Mouse (Mus musculus): Measurements from ENCODE around the gene Oprm1.

The Oprm1 gene

GRCm38 (mm10) chr10:6758206-6758605, at the start of gene Oprm1:
TSS of gene Oprm1 (plus strand) at chr10:6758506.
- in situ Hi-C loops (cut with MboI, MseI): loop anchor here (10.0 kb wide), 1 partner anchor 1787 kb away; no protein-coding TSS in a partner anchor

- in situ Hi-C loops (cut with MboI, MseI): no loop called here
Observed at GRCm38 (mm10) chr10:6717181-6717948, 40.9 kb upstream of the Oprm1 start.

DNA sequence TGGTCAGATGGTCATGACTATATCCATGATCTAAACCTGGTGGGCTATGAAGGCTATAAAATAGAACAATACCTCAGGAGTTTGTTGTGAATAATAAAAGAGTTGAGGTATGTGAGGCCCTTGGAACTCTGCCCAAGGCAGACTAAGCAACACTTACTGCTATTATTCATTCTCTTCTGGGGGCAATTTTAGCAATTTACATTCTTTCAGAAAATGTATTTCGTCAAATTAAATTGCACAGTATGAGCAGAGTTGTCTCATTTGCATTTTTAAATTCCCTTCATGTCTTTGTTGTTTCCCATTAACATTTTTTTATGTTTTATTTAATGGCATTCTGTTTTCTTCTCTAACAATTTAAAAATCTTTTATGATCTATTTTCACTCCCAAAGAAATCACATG, 34.5 kb upstream of the Oprm1 start:
- in situ Hi-C loops (cut with MboI, MseI): no loop called here

DNA sequence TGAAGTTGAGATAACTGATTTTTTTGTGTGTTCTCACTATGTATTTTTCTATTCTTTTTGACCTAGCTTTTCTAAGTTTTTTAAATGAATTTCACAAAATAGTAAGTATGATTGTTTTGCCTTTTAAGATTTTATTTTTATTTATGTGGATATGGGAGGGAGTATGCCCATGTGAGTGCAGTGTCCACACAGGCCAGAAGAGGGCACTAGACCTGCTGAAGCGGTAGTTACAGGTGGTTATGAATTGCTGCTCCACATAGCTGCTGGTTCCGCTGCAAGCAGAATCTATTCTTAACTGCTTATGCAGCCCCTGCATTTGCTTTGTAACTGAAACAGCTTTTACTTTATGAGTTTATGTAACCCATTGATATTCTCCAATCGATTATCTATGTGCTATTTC, 29.8 kb upstream of the Oprm1 start:
- in situ Hi-C loops (cut with MboI, MseI): no loop called here

DNA sequence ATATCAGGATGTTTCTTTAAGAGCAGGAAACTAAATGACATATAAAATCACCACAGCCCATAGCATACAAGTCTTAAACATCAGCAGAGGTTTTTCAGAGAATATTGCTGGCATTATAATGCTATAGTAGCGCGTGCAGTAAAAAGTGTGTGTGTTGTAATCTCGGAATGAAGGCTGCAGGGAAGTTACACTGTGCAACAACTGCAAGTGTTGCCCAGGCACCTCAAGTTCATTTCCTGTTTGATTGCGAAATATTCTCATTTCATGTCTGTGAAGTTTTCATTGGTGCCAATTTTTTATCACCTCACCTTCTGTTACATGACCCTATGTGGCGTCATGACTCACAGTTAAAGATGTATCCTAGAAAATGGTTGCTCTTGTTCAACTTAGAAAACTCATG, 4.9 kb upstream of the Oprm1 start:
- in situ Hi-C loops (cut with MboI, MseI): loop anchor here (10.0 kb wide), 1 partner anchor 1791 kb away; no protein-coding TSS in a partner anchor

GRCm38 (mm10) chr10:6761287-6761811, 3.0 kb downstream of the Oprm1 start, which contains the start of gene Gm10945:
TSS of gene Gm10945 (minus strand) at chr10:6761761.
- in situ Hi-C loops (cut with MboI, MseI): no loop called here

GRCm38 (mm10) chr10:6788517-6789237, 30.4 kb downstream of the Oprm1 start:
- in situ Hi-C loops (cut with MboI, MseI): no loop called here

GRCm38 (mm10) chr10:6790226-6790625, 31.9 kb downstream of the Oprm1 start:
- in situ Hi-C loops (cut with MboI, MseI): no loop called here

- in situ Hi-C loops (cut with MboI, MseI): no loop called here
Observed at GRCm38 (mm10) chr10:6820626-6821025, 62.3 kb downstream of the Oprm1 start.

- in situ Hi-C loops (cut with MboI, MseI): no loop called here
Observed at GRCm38 (mm10) chr10:6842225-6842624, 83.9 kb downstream of the Oprm1 start.

- in situ Hi-C loops (cut with MboI, MseI): no loop called here
Observed at GRCm38 (mm10) chr10:6846283-6846682, 88.0 kb downstream of the Oprm1 start.

DNA sequence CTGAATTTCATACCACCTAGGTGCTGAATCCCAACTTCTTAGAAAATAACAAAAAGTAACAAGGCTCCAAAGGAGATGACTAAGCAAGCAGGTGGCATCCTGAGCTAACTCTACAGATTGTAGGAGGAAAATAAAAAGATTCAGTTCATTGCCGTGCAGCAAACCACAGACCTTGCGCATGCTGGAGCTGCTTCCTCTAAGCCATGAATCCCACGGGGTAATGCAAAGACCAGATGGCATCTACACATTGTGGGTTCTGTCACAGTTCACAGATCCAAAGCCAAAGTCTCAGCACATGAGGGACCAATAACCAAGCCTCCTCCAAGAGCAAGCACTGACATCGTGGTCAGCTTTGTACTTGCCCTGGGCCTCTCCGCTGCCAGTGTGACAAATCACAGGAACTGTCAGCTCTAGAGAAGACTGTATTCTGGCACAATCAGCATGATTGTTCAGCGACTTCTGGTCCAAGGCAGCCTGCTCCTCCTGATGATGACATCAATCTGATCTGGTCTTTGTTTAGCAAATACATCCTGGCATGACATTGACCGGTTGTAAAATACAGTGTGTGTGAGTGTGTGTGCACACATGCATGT, 90.0 kb downstream of the Oprm1 start:
- in situ Hi-C loops (cut with MboI, MseI): no loop called here

DNA sequence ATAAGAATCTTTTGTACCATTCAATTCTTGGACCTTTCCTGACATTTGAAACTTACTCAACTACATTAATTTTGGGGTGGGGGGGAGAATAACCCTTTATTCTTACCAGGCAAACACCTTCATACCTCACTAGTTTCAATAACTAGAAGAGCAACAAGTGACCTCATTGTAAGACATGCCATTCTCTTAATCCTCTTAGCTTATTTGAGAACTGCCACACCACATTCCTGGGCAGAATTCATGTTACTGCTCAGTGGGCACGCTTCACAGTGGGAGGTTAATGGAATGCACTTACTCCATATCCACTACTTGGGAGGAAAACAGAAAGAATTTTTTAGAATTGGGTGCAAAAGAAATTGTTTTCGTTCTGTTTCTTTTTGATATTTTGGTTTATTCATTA, 90.5 kb downstream of the Oprm1 start:
- in situ Hi-C loops (cut with MboI, MseI): no loop called here

GRCm38 (mm10) chr10:6855812-6856211, 97.5 kb downstream of the Oprm1 start:
- in situ Hi-C loops (cut with MboI, MseI): no loop called here

DNA sequence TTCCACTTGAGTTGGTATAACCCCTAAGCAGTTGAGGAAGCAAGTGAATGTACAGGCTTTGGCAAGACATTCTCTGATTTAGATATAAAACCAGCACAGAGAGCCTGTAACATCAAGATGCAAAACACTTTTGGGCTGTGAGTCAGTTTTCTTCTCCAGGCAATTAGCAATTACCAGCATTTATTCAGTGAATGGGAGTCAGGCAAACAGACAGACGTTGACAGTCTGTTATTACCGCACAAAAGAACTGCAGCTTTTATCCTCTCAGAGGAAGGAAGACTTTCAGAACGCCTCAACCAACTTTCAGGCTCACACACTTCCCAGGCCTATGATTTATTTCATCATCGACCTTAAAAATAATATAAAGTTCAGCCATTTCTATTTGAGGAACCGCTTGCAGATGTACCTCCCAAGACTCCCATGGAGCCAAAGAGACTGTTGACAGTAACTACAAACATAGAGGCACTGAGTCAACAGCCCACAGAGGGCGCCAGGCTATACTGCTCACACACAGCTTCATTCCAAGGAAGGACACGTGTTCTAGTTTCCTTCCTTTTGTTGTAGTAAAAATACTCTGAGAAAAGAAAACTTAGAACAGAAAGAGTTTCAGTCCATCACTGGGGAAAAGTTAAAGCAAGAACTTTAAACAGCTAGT, 113.2 kb downstream of the Oprm1 start:
- in situ Hi-C loops (cut with MboI, MseI): no loop called here

GRCm38 (mm10) chr10:6873917-6874316, 115.6 kb downstream of the Oprm1 start:
- in situ Hi-C loops (cut with MboI, MseI): no loop called here

- in situ Hi-C loops (cut with MboI, MseI): loop anchor here in 1 of 2 experiments (25.0 kb wide), 1 partner anchor 709 kb away; the partner anchor contains the start of gene Lrp11
Observed at GRCm38 (mm10) chr10:6878276-6878881, 120.1 kb downstream of the Oprm1 start.

GRCm38 (mm10) chr10:6882041-6882440, 123.7 kb downstream of the Oprm1 start:
- in situ Hi-C loops (cut with MboI, MseI): loop anchor here (5.0 to 25.0 kb wide), 4 partner anchors 125 to 705 kb away; partner anchors contain the start of gene Lrp11 (in 1 of the 2)

DNA sequence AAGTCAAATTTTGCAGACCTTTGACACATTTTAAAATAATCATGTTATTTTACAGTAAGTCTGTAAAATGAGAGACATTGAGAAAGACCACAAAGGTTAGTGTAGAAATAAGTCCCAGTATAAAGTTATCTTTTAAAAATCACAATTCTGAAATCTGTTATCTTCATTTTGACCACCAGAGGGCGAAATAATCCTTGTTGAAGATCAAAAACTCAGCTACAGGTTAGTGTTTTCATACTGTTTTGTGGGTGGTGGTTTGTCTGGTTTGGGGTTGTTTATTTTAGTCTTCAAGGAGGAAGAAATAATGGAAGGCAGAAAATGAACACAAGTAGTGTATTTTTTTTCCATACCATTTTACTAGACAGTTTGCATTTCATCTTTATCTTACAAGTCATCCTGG, 127.2 kb downstream of the Oprm1 start:
- in situ Hi-C loops (cut with MboI, MseI): loop anchor here (5.0 to 25.0 kb wide), 3 partner anchors 137 to 702 kb away; partner anchors contain the start of gene Lrp11 (in 1 of the 2)

DNA sequence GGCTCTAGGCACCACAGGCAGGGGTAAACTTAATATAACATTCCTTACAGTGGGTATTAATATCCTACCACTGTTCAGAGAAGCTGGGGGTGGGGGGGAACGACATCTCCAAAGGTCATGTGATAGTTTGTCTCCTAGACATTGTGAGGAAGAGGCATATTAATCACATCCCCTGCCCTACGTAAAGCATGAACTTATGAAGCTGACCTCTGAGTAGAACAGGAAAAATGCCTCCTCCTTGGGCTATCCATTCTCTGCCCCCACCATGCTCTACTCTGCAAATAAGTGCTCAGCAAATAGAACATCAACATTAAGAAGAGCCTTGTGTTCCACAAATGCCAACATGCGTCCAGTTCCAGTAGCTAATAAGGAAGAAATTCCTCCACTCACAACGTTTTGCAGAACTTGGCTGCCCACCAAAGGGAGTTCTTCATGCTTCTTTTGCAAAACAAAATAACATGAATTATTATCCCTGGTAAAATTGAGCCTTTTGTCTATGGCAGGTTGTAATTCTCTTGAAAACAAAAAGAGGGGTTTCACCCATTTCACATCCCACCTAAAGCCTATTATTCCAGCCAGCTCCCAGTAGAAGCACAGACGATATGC, 131.4 kb downstream of the Oprm1 start:
- in situ Hi-C loops (cut with MboI, MseI): loop anchor here (5.0 to 25.0 kb wide), 3 partner anchors 133 to 698 kb away; partner anchors contain the start of gene Lrp11 (in 1 of the 2)
